Mouse (Mus musculus) midbrain, embryonic 13.5 days (tissue): ENCODE measurements at regions not wholly inside any gene's neighbourhood (a gene's known extent, or its start where the extent isn't known, plus 50 kb on each side); places are given as distances from the start of the nearest gene placed in this dataset.

Experiments used
- ATAC-seq: fragments of 200-750 bp; cut with Nextera tagmentation; 2 replicates; pipeline ENCODE4 v1.8.0; 2017; ENCODE audit warnings: mild to moderate bottlenecking, moderate TSS enrichment, moderate library complexity
- H3K27ac ChIP-seq: fragments of 300-500 bp; sonication (generic); 2 replicates; pipeline ENCODE4 v1.5.1; 2015; ENCODE audit warnings: inconsistent platforms, mild to moderate bottlenecking, moderate library complexity
- H3K27me3 ChIP-seq: fragments of 300-500 bp; sonication (generic); 2 replicates; pipeline ENCODE4 v1.6.1; 2015; ENCODE audit warnings: mild to moderate bottlenecking, inconsistent platforms
- H3K36me3 ChIP-seq: fragments of 300-500 bp; sonication (generic); 2 replicates; pipeline ENCODE4 v1.6.1; 2015; ENCODE audit warnings: mild to moderate bottlenecking, inconsistent platforms
- H3K4me1 ChIP-seq: fragments of 300-500 bp; sonication (generic); replicated peaks from 2 replicates; pipeline ENCODE4 v1.6.1; 2015; ENCODE audit warnings: inconsistent platforms
- H3K4me2 ChIP-seq: fragments of 300-500 bp; sonication (generic); replicated peaks from 2 replicates; pipeline ENCODE4 v1.6.1; 2015; ENCODE audit warnings: moderate library complexity, mild to moderate bottlenecking, inconsistent platforms
- H3K4me3 ChIP-seq: fragments of 300-500 bp; sonication (generic); replicated peaks from 2 replicates; pipeline ENCODE4 v1.5.1; 2015; ENCODE audit warnings: mild to moderate bottlenecking, inconsistent platforms
- H3K9ac ChIP-seq: fragments of 300-500 bp; sonication (generic); replicated peaks from 2 replicates; pipeline ENCODE4 v1.6.1; 2015; ENCODE audit warnings: mild to moderate bottlenecking, inconsistent platforms
- H3K9me3 ChIP-seq: fragments of 300-500 bp; sonication (generic); 2 replicates; pipeline ENCODE4 v1.6.1; 2016; ENCODE audit warnings: mild to moderate bottlenecking, inconsistent platforms
- WGBS: fragments of 180-500 bp; shearing (Covaris S2); methylation state at CpG from one replicate; pipeline ENCODE4 v1.1.7; 2015; 5-methylcytosine and 5-hydroxymethylcytosine counted together

GRCm38 (mm10) chr17:49185052-49185612 is 243.0 kb upstream of the Mocs1 start:
- H3K36me3 ChIP-seq: no peaks in the 10 kb centered on the region
- no peak overlapping the region for H3K9ac ChIP-seq
- 41% methylated on average over 8 of the region's 8 CpGs for WGBS
- no peaks in the 10 kb centered on the region for H3K27me3 ChIP-seq
- ATAC-seq: no peak
- no peaks in the 10 kb centered on the region for H3K9me3 ChIP-seq
- H3K27ac ChIP-seq: no peak overlapping the region
- no peak overlapping the region for H3K4me3 ChIP-seq
- H3K4me1 ChIP-seq: peaks cover 5% of the 10 kb centered on the region
- H3K4me2 ChIP-seq: no peak overlapping the region

GRCm38 (mm10) chr17:49189765-49190164 is 238.4 kb upstream of the Mocs1 start:
- H3K4me3 ChIP-seq: no peak overlapping the region
- no peak for ATAC-seq
- no peak overlapping the region for H3K4me2 ChIP-seq
- H3K9ac ChIP-seq: no peak overlapping the region
- no peaks in the 10 kb centered on the region for H3K36me3 ChIP-seq
- 42% methylated on average over 3 of the region's 3 CpGs for WGBS
- no peaks in the 10 kb centered on the region for H3K27me3 ChIP-seq
- no peaks in the 10 kb centered on the region for H3K4me1 ChIP-seq
- no peaks in the 10 kb centered on the region for H3K9me3 ChIP-seq
- no peak overlapping the region for H3K27ac ChIP-seq

- H3K4me3 ChIP-seq: no peak overlapping the region
- H3K4me2 ChIP-seq: no peak overlapping the region
- no peaks in the 10 kb centered on the region for H3K27me3 ChIP-seq
- no peak for ATAC-seq
- H3K36me3 ChIP-seq: no peaks in the 10 kb centered on the region
- 0 out of 2 replicates have a peak, but pooled peaks cover 1% of the 10 kb centered on the region for H3K9me3 ChIP-seq
- no peak overlapping the region for H3K27ac ChIP-seq
- WGBS: 90% methylated on average over 4 of the region's 4 CpGs
- no peak overlapping the region for H3K9ac ChIP-seq
- H3K4me1 ChIP-seq: no peaks in the 10 kb centered on the region
These were observed 237.8 kb upstream of the Mocs1 start for GRCm38 (mm10) chr17:49190337-49190736.

DNA sequence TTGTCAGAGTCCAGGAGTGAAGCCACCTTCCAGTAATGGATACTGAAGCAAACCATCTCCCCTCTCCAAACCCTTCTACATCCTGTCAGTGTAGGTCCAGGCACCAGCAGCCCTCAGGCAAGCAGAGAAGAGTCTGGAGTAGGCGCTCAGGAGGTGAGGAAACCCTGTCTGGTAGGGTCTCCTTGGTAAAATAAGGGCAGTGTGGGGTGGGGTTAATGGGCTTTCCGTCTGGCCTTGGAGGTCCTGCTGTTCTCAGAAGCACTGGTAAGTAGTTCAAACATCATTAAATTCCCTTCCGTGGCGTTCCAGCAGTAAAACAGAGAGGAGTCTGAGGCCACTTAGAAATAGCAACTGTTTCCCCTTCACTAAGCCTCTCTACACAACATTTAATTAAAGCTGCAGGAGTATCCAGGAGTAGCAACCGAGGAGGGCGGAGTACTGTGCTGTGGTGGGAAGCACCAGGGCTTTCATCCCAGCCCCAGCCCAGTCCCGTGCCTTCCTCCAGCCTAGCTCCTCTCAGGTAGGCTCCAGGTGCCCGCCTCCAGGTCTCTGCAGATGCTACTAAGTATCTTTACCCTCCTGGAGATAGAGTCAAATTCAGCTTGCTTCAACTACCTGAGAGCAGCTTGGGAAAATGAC is 232.0 kb upstream of the Mocs1 start:
- Histone ChIP-seq H3K27me3 (0 out of 2 replicates have a peak, but pooled peaks cover 3% of the 10 kb centered on the region), H3K4me2 (no peak overlapping the region), H3K9me3 (peaks cover 7% of the 10 kb centered on the region), H3K4me1 (no peaks in the 10 kb centered on the region), H3K36me3 (no peaks in the 10 kb centered on the region), H3K27ac (no peak overlapping the region), H3K4me3 (no peak overlapping the region), H3K9ac (no peak overlapping the region)
- WGBS: 66% methylated on average over 8 of the region's 8 CpGs
- ATAC-seq: no peak

- no peak overlapping the region for H3K9ac ChIP-seq
- H3K9me3 ChIP-seq: peaks cover 5% of the 10 kb centered on the region
- H3K4me3 ChIP-seq: no peak overlapping the region
- 91% methylated on average over 3 of the region's 3 CpGs for WGBS
- no peaks in the 10 kb centered on the region for H3K36me3 ChIP-seq
- peaks cover 14% of the 10 kb centered on the region for H3K4me1 ChIP-seq
- no peak overlapping the region for H3K27ac ChIP-seq
- H3K4me2 ChIP-seq: no peak overlapping the region
- no peak for ATAC-seq
- 0 out of 2 replicates have a peak, but pooled peaks cover 3% of the 10 kb centered on the region for H3K27me3 ChIP-seq
These were observed 226.7 kb upstream of the Mocs1 start for GRCm38 (mm10) chr17:49201495-49201894.

DNA sequence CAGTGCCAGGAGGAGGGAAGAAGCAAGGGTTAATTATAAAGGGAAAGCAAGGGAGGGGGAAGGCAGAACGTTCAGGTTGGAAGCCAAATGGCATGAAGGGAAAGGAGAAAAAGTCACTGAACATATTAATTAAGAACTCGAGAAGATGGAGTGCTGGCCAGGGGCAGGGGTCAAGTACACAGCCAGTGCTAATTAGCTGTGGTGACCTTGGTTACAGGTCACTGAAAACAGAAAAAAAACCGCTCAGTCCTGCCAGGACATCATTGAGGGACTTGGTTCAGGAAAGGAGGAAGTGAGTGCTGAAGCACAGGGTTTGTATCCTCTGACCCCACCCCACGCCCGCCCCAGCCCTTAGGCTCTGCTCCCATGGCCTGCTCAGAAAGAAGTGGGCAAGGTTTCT is 223.1 kb upstream of the Mocs1 start:
- H3K36me3 ChIP-seq: no peaks in the 10 kb centered on the region
- 13% methylated on average over 5 of the region's 5 CpGs for WGBS
- no peak overlapping the region for H3K27ac ChIP-seq
- H3K4me2 ChIP-seq: no peak overlapping the region
- no peak overlapping the region; the same call in 1 of the 2 replicates for H3K9ac ChIP-seq
- peak; percentile 5; the same call in 1 of the 2 replicates for ATAC-seq
- H3K4me3 ChIP-seq: no peak overlapping the region
- peaks cover 5% of the 10 kb centered on the region for H3K9me3 ChIP-seq
- no peaks in the 10 kb centered on the region for H3K27me3 ChIP-seq
- H3K4me1 ChIP-seq: peaks cover 17% of the 10 kb centered on the region

GRCm38 (mm10) chr17:49205564-49205963 is 222.6 kb upstream of the Mocs1 start:
- H3K9ac ChIP-seq: peak overlapping the region; percentile 19; the same call in 1 of the 2 replicates
- ATAC-seq: peak; percentile 49
- no peak overlapping the region for H3K4me2 ChIP-seq
- no peaks in the 10 kb centered on the region for H3K27me3 ChIP-seq
- H3K27ac ChIP-seq: no peak overlapping the region
- peaks cover 17% of the 10 kb centered on the region for H3K4me1 ChIP-seq
- 62% methylated on average over 1 of the region's 1 CpGs for WGBS
- no peaks in the 10 kb centered on the region for H3K36me3 ChIP-seq
- no peak overlapping the region for H3K4me3 ChIP-seq
- H3K9me3 ChIP-seq: peaks cover under 1% of the 10 kb centered on the region; the same call in 1 of the 2 replicates

- WGBS: 26% methylated on average over 9 of the region's 9 CpGs
- Histone ChIP-seq H3K9ac (no peak overlapping the region), H3K27me3 (no peaks in the 10 kb centered on the region), H3K9me3 (no peaks in the 10 kb centered on the region), H3K4me3 (no peak overlapping the region), H3K27ac (no peak overlapping the region), H3K36me3 (no peaks in the 10 kb centered on the region), H3K4me1 (peaks cover 17% of the 10 kb centered on the region), H3K4me2 (no peak overlapping the region)
- peak; percentile 85 for ATAC-seq
These were observed 221.5 kb upstream of the Mocs1 start for GRCm38 (mm10) chr17:49206708-49207107.

DNA sequence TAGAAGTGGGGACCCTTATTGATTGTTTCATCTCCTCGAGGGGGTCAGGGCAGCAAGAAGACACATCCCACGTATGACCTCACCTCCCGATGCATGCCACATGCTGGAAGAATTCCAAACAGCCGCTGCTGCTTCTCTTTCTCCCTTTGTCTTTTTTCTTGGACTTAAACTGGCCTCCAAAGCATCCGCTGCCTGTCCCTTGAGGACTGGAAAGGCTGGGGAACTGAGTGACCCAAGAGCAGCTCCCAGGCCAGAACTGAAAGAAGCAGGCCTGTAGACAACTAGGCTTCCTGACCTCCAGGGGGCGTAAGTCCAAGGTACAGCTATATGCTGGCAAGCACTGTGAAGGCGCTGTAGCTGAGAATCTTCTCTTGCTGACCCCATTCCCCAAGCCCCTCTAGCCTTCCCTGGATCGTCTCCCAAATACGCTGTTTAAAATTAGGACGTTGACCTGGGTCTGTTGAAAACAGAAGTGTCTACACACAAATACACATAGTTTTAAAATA is 219.8 kb upstream of the Mocs1 start:
- Histone ChIP-seq H3K4me3 (no peak overlapping the region), H3K27me3 (no peaks in the 10 kb centered on the region), H3K9me3 (no peaks in the 10 kb centered on the region), H3K4me1 (peaks cover 17% of the 10 kb centered on the region), H3K36me3 (no peaks in the 10 kb centered on the region), H3K27ac (no peak overlapping the region), H3K4me2 (no peak overlapping the region), H3K9ac (no peak overlapping the region)
- no peak for ATAC-seq
- 67% methylated on average over 10 of the region's 10 CpGs for WGBS

DNA sequence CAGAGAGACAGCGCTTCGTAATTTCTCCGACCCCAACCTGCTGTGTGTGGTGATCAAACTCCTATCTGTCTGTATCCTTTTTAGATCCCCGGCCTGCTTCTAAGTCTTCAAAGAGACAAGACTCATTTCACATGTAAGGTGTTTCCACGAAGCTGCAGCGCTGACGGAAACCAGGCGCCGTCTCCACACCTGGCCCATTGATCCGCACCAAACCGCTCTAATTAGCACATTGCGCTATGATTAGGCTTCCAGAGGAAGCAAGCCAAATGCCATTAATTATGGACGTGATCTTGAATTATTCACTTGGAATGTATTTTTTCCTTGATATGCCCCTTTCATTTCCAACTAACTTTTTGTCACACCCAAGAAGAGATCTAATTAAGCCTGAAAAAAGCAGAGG is 215.2 kb upstream of the Mocs1 start:
- no peak for ATAC-seq
- H3K27ac ChIP-seq: no peak overlapping the region
- H3K36me3 ChIP-seq: no peaks in the 10 kb centered on the region
- H3K9ac ChIP-seq: no peak overlapping the region
- no peaks in the 10 kb centered on the region for H3K9me3 ChIP-seq
- WGBS: 78% methylated on average over 13 of the region's 13 CpGs
- H3K4me3 ChIP-seq: no peak overlapping the region
- H3K4me1 ChIP-seq: no peaks in the 10 kb centered on the region
- H3K4me2 ChIP-seq: no peak overlapping the region
- H3K27me3 ChIP-seq: no peaks in the 10 kb centered on the region

DNA sequence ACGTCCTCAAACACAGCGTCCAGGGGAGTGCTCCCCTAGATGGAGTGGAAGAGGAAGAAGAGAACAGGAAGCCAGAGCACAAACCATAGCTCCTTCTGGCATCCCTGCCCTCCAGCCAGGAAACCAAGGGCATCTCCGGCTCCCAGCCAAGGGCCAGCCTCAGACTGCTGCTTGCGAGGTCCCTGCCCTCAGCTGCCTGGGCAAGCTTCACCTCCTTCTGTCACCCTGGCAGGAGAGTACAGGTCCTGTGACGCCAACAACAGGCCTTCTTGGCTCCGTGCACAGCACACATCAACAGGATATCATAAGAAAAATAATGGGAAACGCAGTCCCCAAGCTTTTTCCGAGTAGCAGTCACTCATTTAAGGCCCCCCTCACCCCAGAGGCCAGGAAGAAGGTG is 212.9 kb upstream of the Mocs1 start:
- H3K36me3 ChIP-seq: no peaks in the 10 kb centered on the region
- no peak overlapping the region for H3K4me3 ChIP-seq
- H3K4me1 ChIP-seq: no peaks in the 10 kb centered on the region; the same call in 1 of the 2 replicates
- WGBS: 83% methylated on average over 8 of the region's 8 CpGs
- no peaks in the 10 kb centered on the region for H3K27me3 ChIP-seq
- no peak overlapping the region for H3K4me2 ChIP-seq
- H3K9me3 ChIP-seq: no peaks in the 10 kb centered on the region
- ATAC-seq: no peak
- H3K9ac ChIP-seq: no peak overlapping the region
- H3K27ac ChIP-seq: no peak overlapping the region

DNA sequence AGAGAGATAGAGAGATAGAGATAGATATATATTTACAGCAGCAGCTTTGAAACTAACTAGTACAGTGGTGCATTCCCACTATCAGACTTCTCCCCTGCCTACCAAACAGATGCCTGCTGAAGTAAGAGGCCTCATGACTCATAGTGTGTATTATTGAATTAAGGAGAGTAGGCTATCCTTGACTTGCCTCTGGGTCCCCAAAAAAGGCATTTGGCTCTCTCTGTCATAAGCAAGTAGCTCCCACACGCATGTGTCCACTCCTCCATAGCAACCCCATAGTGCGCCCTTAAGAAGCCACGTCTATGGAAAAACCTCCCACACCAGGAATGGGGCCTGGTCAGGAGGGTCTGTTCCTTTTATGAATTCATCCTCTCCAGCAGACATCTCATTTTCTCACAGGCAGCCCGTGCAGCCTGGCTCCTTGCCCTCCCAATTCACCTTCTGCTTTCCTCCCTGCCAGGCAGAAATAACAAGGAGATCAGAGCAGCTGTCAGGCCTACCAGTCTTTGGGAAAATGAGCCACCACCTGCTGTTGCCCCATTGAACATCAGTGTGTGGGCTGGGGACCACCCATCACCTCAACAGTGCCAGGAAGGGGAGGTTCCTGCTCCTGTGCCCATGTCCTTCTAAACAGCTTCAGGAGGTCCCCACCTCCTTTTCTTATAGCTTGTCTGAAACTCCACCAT is 208.5 kb upstream of the Mocs1 start:
- H3K4me2 ChIP-seq: no peak overlapping the region
- ATAC-seq: no peak
- no peaks in the 10 kb centered on the region for H3K9me3 ChIP-seq
- WGBS: 65% methylated on average over 4 of the region's 4 CpGs
- no peak overlapping the region for H3K27ac ChIP-seq
- H3K36me3 ChIP-seq: no peaks in the 10 kb centered on the region
- H3K4me1 ChIP-seq: no peaks in the 10 kb centered on the region; the same call in 1 of the 2 replicates
- no peak overlapping the region for H3K9ac ChIP-seq
- no peaks in the 10 kb centered on the region for H3K27me3 ChIP-seq
- no peak overlapping the region for H3K4me3 ChIP-seq
